Mouse (Mus musculus) midbrain, embryonic 10.5 days (tissue): ENCODE data around the gene Dppa3. TPM values are rescaled to one million over a fixed set of nuclear protein-coding genes. Genes with fewer than 3 reads are reported as not detected.

ENCODE experiments used
- DNase-seq: peaks from one replicate; pipeline ENCODE4 v3.0.0-alpha.2; 2017; ENCODE audit warnings: low spot score
- H3K27ac ChIP-seq: fragments of 300-500 bp; sonication (generic); replicated peaks from 2 replicates; pipeline ENCODE4 v1.5.1; 2016; ENCODE audit warnings: mild to moderate bottlenecking
- H3K27me3 ChIP-seq: fragments of 300-500 bp; sonication (generic); 2 replicates; pipeline ENCODE4 v1.6.1; 2016; ENCODE audit warnings: low read depth, mild to moderate bottlenecking; ENCODE audit not compliant: poor library complexity, severe bottlenecking
- H3K36me3 ChIP-seq: fragments of 300-500 bp; sonication (generic); 2 replicates; pipeline ENCODE4 v1.6.1; 2016; ENCODE audit warnings: mild to moderate bottlenecking, moderate library complexity
- H3K4me1 ChIP-seq: fragments of 300-500 bp; sonication (generic); 2 replicates; pipeline ENCODE4 v1.6.1; 2016
- H3K4me3 ChIP-seq: fragments of 300-500 bp; sonication (generic); 2 replicates; pipeline ENCODE4 v1.5.1; 2016; ENCODE audit warnings: mild to moderate bottlenecking, moderate library complexity
- H3K9me3 ChIP-seq: fragments of 300-500 bp; sonication (generic); replicated peaks from 2 replicates; pipeline ENCODE4 v1.6.1; 2016; ENCODE audit warnings: mild to moderate bottlenecking
- WGBS: fragments of 180-500 bp; shearing (Covaris S2); methylation state at CpG from one replicate; pipeline ENCODE4 v1.1.7; 2016; 5-methylcytosine and 5-hydroxymethylcytosine counted together
- polyA plus RNA-seq: library from polyadenylated mRNA; unstranded; fragments of >200 nt; fragmentation: Nextera tagmentation; extraction: Ambion mirVana; gene quantifications from 2 replicates; pipeline ENCODE4 v1.2.1, GENCODE M21; 2016

Gene Dppa3
- polyA plus RNA-seq, 1 experiment from 2014 or later, result not detected

DNA sequence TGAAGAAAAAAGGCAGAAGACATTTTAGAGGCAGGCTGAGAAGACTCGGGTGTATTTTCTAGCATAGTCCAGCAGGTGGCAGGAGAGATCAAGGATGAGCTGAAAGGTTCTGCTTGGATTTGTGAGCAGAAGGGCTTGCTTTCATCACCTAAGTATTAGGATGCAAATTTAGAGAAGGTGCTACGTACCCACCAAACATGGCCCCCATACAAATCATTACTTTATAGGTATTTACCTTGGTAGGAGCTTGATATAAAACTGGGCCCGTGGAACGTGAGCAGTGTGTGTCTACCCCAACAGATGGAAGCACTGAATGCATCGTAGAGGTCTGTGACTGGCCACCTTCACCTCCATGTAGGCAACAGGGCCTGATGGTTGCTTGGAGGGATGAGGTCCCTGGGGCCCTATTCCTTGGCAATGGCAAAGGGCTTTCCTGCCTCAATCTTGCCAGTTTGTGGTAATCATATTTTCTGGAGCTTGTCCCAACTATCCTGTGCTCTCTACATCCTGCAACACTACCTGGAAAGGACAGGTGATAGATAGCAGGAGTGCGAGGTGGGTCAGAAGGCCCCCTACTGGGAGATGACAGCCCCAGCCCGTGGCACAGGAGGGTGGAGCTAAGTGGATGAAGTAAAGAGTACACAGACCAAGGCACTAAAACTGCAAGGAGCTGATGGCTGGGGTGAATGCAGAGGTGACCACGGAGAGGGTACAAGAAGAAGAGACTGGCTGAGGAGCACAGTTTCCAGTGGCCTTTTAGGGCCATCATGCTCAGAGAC lies 34.6 kb downstream of the Dppa3 start:
- H3K4me3 ChIP-seq, result no peak overlapping the region
- 43% methylated on average over 8 of the region's 8 CpGs for WGBS
- H3K27me3 ChIP-seq, result peaks cover 28% of the 10 kb centered on the region
- H3K27ac ChIP-seq, result no peak overlapping the region
- no peaks in the 10 kb centered on the region for H3K9me3 ChIP-seq
- H3K36me3 ChIP-seq, result no peaks in the 10 kb centered on the region
- peaks cover 14% of the 10 kb centered on the region for H3K4me1 ChIP-seq
- DNase-seq, result peak; percentile 47

DNA sequence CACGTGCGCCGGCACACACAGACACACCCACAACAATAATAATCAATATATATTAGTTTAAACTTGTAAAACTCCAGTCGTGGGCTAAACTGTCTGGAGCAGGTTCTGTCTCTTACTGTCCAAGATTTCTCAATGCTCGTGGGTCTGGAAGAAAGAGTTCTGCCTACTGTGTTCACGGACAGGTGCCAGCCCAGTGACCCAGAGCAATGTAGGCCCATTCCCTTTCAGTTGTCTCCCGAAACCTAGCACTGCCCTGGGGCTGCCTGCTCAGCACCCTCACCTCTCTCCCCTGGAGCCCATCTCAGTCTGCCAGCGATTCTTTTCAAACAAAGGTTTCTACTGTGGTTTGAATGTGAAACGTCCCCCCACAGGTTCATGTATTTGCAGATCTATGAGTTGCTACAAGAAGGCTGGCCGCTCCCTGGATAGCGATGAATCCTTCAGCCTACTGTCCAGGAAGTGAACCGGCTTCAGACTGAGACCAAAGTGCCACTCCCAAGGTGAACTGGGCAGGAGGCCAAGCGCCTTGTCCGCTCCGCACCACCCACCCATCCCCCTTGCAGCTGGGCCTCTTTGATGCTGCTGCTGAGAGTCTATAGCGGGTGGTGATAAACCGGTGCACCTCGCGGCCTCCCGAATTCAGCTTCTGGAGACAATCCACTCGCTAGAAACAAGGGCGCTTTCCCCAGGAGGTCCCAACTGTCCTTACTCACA lies 36.5 kb downstream of the Dppa3 start:
- Histone ChIP-seq H3K4me1 (peaks cover 22% of the 10 kb centered on the region), H3K27me3 (peaks cover 28% of the 10 kb centered on the region), H3K9me3 (no peaks in the 10 kb centered on the region), H3K36me3 (no peaks in the 10 kb centered on the region), H3K27ac (no peak overlapping the region), H3K4me3 (no peak overlapping the region)
- no peak for DNase-seq
- WGBS, result 40% methylated on average over 22 of the region's 22 CpGs

DNA sequence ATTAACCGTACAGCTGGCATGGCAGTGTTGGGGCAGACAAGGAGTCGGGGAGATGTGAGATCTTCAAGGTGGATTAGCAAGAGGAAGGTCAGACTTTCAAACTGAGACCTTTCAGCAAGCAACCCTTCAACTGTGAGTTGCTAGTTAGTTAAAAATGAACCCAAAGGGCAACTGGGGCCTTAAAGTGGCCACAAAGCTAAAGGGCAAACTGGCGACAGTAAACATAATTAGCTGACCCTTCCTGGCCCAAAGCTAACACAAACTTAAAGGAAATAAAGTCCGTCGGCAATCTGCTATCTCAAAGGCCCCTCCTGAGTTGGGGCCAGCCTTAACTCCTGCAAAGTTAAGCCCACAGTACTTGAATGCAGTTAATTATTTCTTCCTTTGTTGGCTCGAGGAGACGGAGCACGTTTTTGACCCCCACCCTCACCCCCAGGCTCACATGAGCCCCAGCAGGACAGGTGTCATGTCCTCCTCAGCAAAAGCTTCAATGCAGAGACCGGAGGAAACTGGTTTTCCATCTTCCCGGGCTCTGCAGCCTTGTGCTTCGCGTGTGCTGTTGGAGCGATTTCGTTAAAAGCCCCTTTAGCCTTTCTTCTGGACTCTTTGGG lies 37.5 kb downstream of the Dppa3 start:
- Histone ChIP-seq H3K4me1 (peaks cover 25% of the 10 kb centered on the region), H3K9me3 (no peaks in the 10 kb centered on the region), H3K27me3 (peaks cover 28% of the 10 kb centered on the region), H3K27ac (no peak overlapping the region), H3K4me3 (no peak overlapping the region), H3K36me3 (no peaks in the 10 kb centered on the region)
- 39% methylated on average over 14 of the region's 14 CpGs for WGBS
- no peak for DNase-seq

DNA sequence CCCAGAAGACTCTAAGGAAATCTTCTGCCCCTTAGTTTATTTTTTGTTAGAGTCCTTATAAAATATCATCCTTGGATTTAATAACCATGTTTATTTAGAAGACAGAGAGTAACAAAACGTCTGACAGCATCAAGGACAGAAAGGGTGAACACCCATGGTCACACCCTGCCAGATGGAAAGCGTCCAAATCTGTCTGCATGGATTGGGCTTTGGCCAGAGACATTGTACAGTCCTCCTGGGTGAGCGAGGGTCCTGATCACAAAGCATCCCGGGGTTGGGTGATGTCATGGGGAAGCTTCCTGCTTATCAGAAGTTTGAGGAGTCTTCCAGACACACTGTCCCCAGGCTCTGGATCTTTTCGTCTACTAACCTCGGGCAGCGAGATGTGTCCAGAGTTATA lies 39.7 kb downstream of the Dppa3 start:
- Histone ChIP-seq H3K4me3 (no peak overlapping the region), H3K27me3 (peaks cover 28% of the 10 kb centered on the region), H3K36me3 (no peaks in the 10 kb centered on the region), H3K27ac (no peak overlapping the region), H3K4me1 (peaks cover 34% of the 10 kb centered on the region), H3K9me3 (no peaks in the 10 kb centered on the region)
- DNase-seq, result no peak
- 84% methylated on average over 7 of the region's 7 CpGs for WGBS

DNA sequence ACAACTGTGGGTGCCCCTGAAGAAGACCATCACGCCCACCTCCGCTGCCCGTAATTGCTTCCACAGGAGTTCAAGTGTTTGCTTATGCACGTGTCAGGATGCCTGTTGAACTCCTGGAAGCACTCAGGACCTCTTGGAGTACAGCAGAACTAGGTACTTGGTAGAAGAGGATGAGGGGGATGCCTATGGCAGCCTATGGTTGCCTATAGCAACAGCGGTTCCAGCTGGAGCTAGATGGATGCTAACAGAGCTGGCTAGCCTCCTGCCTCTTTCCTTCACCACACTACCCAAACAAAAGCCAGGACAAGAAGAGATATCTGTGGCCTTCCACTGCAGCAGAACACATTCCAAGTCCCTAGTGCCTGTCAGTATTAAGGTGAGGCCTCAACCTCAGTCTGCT lies 41.5 kb downstream of the Dppa3 start:
- peaks cover 18% of the 10 kb centered on the region for H3K27me3 ChIP-seq

DNA sequence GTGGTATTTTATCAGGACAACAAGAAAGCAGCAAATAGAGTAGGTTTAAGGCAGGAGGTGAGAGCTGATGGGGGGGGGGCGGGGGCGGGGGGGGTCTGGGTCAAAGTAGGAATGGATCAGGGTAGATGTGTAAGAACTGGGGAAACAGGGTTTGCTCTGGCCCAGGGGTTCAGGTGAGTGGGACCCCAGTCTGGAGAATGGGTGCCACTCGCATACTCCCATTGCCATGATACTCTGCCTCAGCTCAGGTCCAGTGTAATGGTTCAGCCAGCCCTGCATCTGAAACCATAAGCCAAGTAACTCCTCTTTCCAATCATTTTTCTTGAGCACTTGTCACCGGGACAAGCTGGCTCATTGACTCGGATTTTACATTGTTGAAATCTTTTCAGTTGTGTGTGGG lies 42.6 kb downstream of the Dppa3 start:
- no peak overlapping the region for H3K4me3 ChIP-seq
- H3K27ac ChIP-seq, result no peak overlapping the region
- H3K36me3 ChIP-seq, result no peaks in the 10 kb centered on the region
- WGBS, result 76% methylated on average over 5 of the region's 5 CpGs
- peaks cover 21% of the 10 kb centered on the region for H3K4me1 ChIP-seq
- DNase-seq, result no peak
- H3K9me3 ChIP-seq, result no peaks in the 10 kb centered on the region
- H3K27me3 ChIP-seq, result peaks cover 7% of the 10 kb centered on the region; the same call in 1 of the 2 replicates

More for the DNA sequence above, 41.5 kb downstream of the Dppa3 start:
- peaks cover 32% of the 10 kb centered on the region for H3K4me1 ChIP-seq
- WGBS, result 68% methylated on average over 5 of the region's 5 CpGs
- no peaks in the 10 kb centered on the region for H3K9me3 ChIP-seq
- no peak overlapping the region for H3K27ac ChIP-seq
- no peak overlapping the region for H3K4me3 ChIP-seq
- no peak for DNase-seq
- H3K36me3 ChIP-seq, result no peaks in the 10 kb centered on the region

DNA sequence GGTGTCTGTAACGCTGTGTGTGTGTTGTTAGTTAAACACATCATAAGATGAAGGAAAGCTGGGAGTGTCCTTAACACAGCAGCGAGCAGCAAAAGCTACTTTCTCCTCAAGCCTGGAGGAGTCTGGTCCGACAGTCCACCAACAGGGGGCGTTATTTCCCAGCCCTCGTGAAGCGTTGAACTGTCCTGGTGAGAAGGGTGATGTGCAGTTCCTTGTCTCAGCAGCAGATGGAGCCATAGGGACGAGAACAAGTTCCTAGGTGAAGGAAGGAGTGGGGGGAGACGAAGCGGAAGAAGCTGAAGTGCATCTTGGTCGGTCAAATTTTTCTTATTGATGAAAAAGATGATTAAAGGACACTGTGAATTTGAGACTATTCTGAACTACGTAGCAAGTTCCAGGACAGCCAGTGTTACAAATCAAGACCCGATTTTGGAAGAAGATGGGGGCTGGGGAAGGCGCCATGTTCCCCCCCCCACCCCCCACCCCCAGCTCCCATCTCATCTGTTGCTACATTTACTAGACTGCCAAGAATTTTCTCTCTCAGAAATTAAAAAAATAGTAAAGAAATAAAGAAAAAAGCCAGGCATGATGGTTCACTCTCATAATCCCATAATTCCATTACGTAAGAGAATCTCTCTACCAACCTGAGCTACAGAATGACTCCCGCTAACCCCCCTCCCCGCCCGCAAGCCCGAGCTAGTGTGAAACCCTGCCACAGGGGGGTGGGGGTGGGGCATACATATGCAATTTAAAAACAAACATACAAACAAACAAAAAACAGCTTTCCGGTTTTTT lies 43.4 kb downstream of the Dppa3 start:
- Histone ChIP-seq H3K36me3 (no peaks in the 10 kb centered on the region), H3K9me3 (no peaks in the 10 kb centered on the region), H3K27me3 (0 out of 2 replicates have a peak, but pooled peaks cover 2% of the 10 kb centered on the region), H3K4me3 (peak overlapping the region; percentile 56), H3K4me1 (peaks cover 20% of the 10 kb centered on the region), H3K27ac (peak overlapping the region; percentile 82)
- 9% methylated on average over 19 of the region's 19 CpGs for WGBS
- peak; percentile 95 for DNase-seq

DNA sequence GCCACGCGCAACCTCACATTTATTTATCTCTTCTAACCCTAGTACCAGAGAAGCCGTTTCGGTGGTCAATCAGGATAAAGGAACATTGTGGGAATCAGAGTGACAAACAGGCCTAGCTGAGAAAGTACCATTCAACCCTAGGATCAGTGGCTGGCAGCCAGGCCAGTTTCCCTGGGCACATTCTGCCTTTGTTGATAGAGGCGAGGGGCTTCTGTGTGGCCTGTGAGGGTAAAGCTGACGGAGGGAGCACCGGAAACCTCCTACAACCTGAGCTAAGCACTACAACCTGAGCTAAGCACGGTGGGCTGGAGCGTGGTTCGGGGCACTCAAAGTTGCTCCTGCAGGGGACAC lies 44.0 kb downstream of the Dppa3 start:
- 29% methylated on average over 10 of the region's 10 CpGs for WGBS
- DNase-seq, result peak; percentile 39
- Histone ChIP-seq H3K36me3 (no peaks in the 10 kb centered on the region), H3K9me3 (no peaks in the 10 kb centered on the region), H3K4me3 (peak overlapping the region; percentile 56), H3K27me3 (no peaks in the 10 kb centered on the region), H3K27ac (peak overlapping the region; percentile 82), H3K4me1 (peaks cover 20% of the 10 kb centered on the region)

DNA sequence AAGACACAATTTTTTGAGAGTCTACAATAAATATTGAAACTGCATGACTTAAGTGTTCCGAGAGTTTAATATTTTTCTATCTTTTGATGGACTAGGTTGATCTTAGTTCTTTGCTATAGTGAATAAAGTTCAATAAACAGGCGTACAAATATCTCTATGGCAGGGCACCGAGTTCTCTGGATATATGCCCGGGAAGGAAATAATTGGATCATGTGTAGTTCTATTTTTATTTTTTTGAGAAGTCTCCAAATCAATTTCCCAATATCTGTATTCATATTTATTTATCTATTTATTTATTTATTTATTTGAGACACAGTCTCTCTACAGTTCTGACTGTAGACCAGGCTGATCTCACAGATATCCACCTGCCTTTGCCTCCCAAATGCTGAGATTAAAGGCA lies 44.6 kb downstream of the Dppa3 start:
- H3K9me3 ChIP-seq, result no peaks in the 10 kb centered on the region
- H3K36me3 ChIP-seq, result no peaks in the 10 kb centered on the region
- no peaks in the 10 kb centered on the region for H3K27me3 ChIP-seq
- H3K27ac ChIP-seq, result no peak overlapping the region
- no peak overlapping the region for H3K4me3 ChIP-seq
- peaks cover 20% of the 10 kb centered on the region for H3K4me1 ChIP-seq
- no peak for DNase-seq
- 86% methylated on average over 4 of the region's 4 CpGs for WGBS

DNA sequence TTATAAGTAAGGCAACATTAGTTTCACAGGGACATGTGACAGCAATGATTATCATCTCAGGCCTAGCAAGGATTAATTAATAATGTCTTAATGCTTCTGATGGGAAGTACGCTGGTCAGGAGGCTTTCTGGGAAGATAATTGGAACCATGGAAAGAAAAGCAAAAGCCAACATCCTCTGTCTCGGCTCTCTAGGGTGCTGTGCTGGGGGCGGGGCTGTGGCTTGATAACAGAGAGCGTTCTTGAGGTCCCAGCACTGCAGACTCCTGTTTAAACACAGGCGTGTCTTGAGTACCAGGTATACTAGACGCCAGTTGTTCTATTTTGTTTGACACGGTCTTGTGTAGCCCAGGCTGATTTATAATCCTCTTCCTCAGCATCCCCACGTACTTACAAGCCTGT lies 46.5 kb downstream of the Dppa3 start:
- Histone ChIP-seq H3K27ac (no peak overlapping the region), H3K4me3 (no peak overlapping the region), H3K27me3 (no peaks in the 10 kb centered on the region), H3K4me1 (peaks cover 11% of the 10 kb centered on the region), H3K36me3 (no peaks in the 10 kb centered on the region), H3K9me3 (no peaks in the 10 kb centered on the region)
- DNase-seq, result no peak
- WGBS, result 76% methylated on average over 8 of the region's 8 CpGs
